Mouse (Mus musculus): ENCODE results near the gene Olfr985.

DNA sequence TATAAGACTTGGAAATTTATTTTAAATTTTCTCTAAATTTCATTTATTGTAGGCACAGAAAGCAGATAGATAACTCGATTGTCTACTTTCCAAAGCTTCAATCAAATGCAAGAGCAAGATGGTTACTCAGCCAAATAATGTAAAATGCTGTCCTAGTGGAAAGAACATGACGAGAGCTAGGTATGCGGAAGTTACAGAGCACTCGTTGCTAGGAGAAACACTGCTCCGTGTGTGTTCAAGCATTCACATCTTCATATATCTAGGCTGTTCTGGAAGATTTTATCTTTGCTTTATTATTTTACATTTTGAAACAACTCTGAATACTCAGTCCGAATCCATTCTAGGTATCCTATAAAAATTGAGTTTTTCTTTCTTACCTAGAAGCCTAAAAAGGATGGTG lies 47.0 kb upstream of the Olfr985 start:
- no peak for TF ChIP-seq CTCF (IDR thresholded peaks at IDR 0.05; ENCODE audit: low read depth)
- TF ChIP-seq EP300 (optimal IDR thresholded peaks at IDR 0.05): no peak

Measured in stomach, postnatal 0 days (tissue).